Comparison of ENCODE assay signal across 25 mouse cellular contexts in genomic region chrX:57787615-57788014, GRCm38 (mm10).
DNase-seq lines count a peak whose midpoint lies in the region; ATAC-seq lines count a peak whose summit lies in the region.
"Had no signal": no experiment of that assay in that cellular context is flagged by ENCODE, and none has a peak within 500 bp of the region (broad histone marks: within the 10 kb centered on the region; RNA-seq: fewer than 3 reads in every experiment).

No protein-coding gene starts in this region.

- H3K27me3 ChIP-seq in midbrain, embryonic 13.5 days, result no peaks in the 10 kb centered on the region
- H3K27me3 ChIP-seq: CH12.LX; heart, embryonic 13.5 days; midbrain, embryonic 15.5 days; neural tube, embryonic 15.5 days had no signal

- no peak overlapping the region for H3K9ac ChIP-seq in midbrain, embryonic 13.5 days (replicated peaks)
- H3K9ac ChIP-seq: heart, embryonic 13.5 days; liver, embryonic 14.5 days; midbrain, embryonic 15.5 days; neural tube, embryonic 15.5 days had no signal

- no peak overlapping the region for H3K4me3 ChIP-seq in midbrain, embryonic 13.5 days (replicated peaks)
- H3K4me3 ChIP-seq: erythroblast, embryonic 14.5 days; heart, embryonic 13.5 days; midbrain, embryonic 15.5 days; neural tube, embryonic 15.5 days had no signal

- H3K4me1 ChIP-seq in midbrain, embryonic 13.5 days (replicated peaks), result no peaks in the 10 kb centered on the region
- H3K4me1 ChIP-seq: heart, embryonic 13.5 days; midbrain, embryonic 15.5 days; neural tube, embryonic 15.5 days had no signal

- DNase-seq in cerebellum, postnatal 4 days (ENCODE audit: low spot score in 2 of 2), result no peak
- DNase-seq in cerebellum, adult 11 months, result peak; percentile 56
- DNase-seq in cerebellum, adult 9-10 months, result peak; percentile 83
- DNase-seq in cerebellum, postnatal 36 days, result peak; percentile 56 to 59
- no peak for DNase-seq in layer of hippocampus, adult 18-20 months (ENCODE audit: low spot score in 2 of 2)
- DNase-seq: adrenal gland, adult 2 months; gastrocnemius, postnatal 10 days; heart, postnatal 10 days; kidney, postnatal 25 days; liver; lung, adult 2 months; lung, postnatal 10 days; retina, postnatal 1 day; right cerebral cortex, postnatal 14 days had no signal

- 76% methylated on average over 1 of the region's 1 CpGs for WGBS in midbrain, embryonic 13.5 days

- no peak overlapping the region for H3K4me2 ChIP-seq in midbrain, embryonic 13.5 days (replicated peaks)
- H3K4me2 ChIP-seq: heart, embryonic 13.5 days; midbrain, embryonic 15.5 days; neural tube, embryonic 15.5 days had no signal

- no peaks in the 10 kb centered on the region for H3K36me3 ChIP-seq in midbrain, embryonic 13.5 days
- H3K36me3 ChIP-seq: heart, embryonic 13.5 days; midbrain, embryonic 15.5 days; neural tube, embryonic 15.5 days had no signal

- H3K27ac ChIP-seq in midbrain, embryonic 13.5 days, result no peak overlapping the region
- H3K27ac ChIP-seq: heart, embryonic 13.5 days; liver, embryonic 14.5 days; midbrain, embryonic 15.5 days; neural tube, embryonic 15.5 days had no signal

- H3K9me3 ChIP-seq in midbrain, embryonic 13.5 days, result no peaks in the 10 kb centered on the region
- H3K9me3 ChIP-seq: heart, embryonic 13.5 days; midbrain, embryonic 15.5 days; neural tube, embryonic 15.5 days had no signal

- peak; percentile 99 for ATAC-seq in cerebellum, adult (ENCODE audit: insufficient number of reproducible peaks, low FRiP score, low TSS enrichment)
- no peak for ATAC-seq in midbrain, embryonic 13.5 days
- ATAC-seq: activated CD4-positive, CD25-positive, alpha-beta regulatory T cell, adult 4 months; forebrain, embryonic 16.5 days; intestine, postnatal 0 days; midbrain, embryonic 15.5 days had no signal

Comparison
In these comparisons a context has a peak if more than half of its experiments do, and no peak if none do; other contexts are left out.
1. DNase-seq: peak in cerebellum, adult 11 months (single experiment), cerebellum, adult 9-10 months (single experiment) and cerebellum, postnatal 36 days (2 of 2); none in cerebellum, postnatal 4 days (0 of 2) and layer of hippocampus, adult 18-20 months (0 of 2).